Mouse (Mus musculus) erythroblast, embryonic 14.5 days (primary cell): ENCODE results near the gene Zfhx3. TPM values are rescaled to one million over a fixed set of nuclear protein-coding genes. Genes with fewer than 3 reads are reported as not detected.

Experiments
- H3K27me3 ChIP-seq: 2 replicates; pipeline ENCODE4 v1.6.1; 2012; ENCODE audit warnings: inconsistent platforms; ENCODE audit not compliant: control insufficient read depth
- H3K36me3 ChIP-seq: 2 replicates; pipeline ENCODE4 v1.6.1; 2012; ENCODE audit warnings: mild to moderate bottlenecking, inconsistent platforms; ENCODE audit not compliant: control insufficient read depth
- H3K4me1 ChIP-seq: 2 replicates; pipeline ENCODE4 v1.6.1; 2012; ENCODE audit warnings: inconsistent platforms; ENCODE audit not compliant: control insufficient read depth
- H3K4me3 ChIP-seq: replicated peaks from 2 replicates; pipeline ENCODE3; 2012; ENCODE audit warnings: moderate library complexity, mild to moderate bottlenecking, inconsistent platforms
- H3K9me3 ChIP-seq: 2 replicates; pipeline ENCODE4 v1.6.1; 2012; ENCODE audit warnings: low read length, inconsistent platforms, mixed read lengths; ENCODE audit not compliant: control insufficient read depth
- GATA1 ChIP-seq: IDR thresholded peaks from 2 replicates; pipeline ENCODE4 v1.6.1; 2012; ENCODE audit warnings: low read length, inconsistent platforms, mixed read lengths
- TAL1 ChIP-seq: IDR thresholded peaks from 3 replicates; pipeline ENCODE4 v1.6.1; 2012; ENCODE audit warnings: low read length, inconsistent platforms, mixed read lengths
- polyA plus RNA-seq: library from polyadenylated mRNA; stranded (reverse); fragments of >175 nt; gene quantifications from 2 replicates; pipeline ENCODE4 v1.2.3, GENCODE M21; 2012

Zfhx3 gene
- polyA plus RNA-seq, 1 experiment = 0.03 TPM

- Histone ChIP-seq H3K36me3 (no peaks in the 10 kb centered on the region), H3K4me1 (no peaks in the 10 kb centered on the region), H3K9me3 (peaks cover 3% of the 10 kb centered on the region; the same call in 1 of the 2 replicates), H3K4me3 (no peak overlapping the region), H3K27me3 (no peaks in the 10 kb centered on the region)
- TF ChIP-seq TAL1 (no peak), GATA1 (no peak)
These were observed 240.9 kb downstream of the Zfhx3 start for GRCm38 (mm10) chr8:108183296-108183695.

- Histone ChIP-seq H3K4me1 (no peaks in the 10 kb centered on the region), H3K27me3 (no peaks in the 10 kb centered on the region), H3K36me3 (no peaks in the 10 kb centered on the region), H3K4me3 (no peak overlapping the region), H3K9me3 (no peaks in the 10 kb centered on the region)
- TF ChIP-seq GATA1 = no peak
- no peak for TF ChIP-seq TAL1
These were observed 241.5 kb downstream of the Zfhx3 start for GRCm38 (mm10) chr8:108183948-108184347.

- no peaks in the 10 kb centered on the region for H3K9me3 ChIP-seq
- H3K4me3 ChIP-seq = no peak overlapping the region
- TF ChIP-seq GATA1 = no peak
- no peak for TF ChIP-seq TAL1
- no peaks in the 10 kb centered on the region for H3K4me1 ChIP-seq
- H3K36me3 ChIP-seq = no peaks in the 10 kb centered on the region
- no peaks in the 10 kb centered on the region for H3K27me3 ChIP-seq
These were observed 243.8 kb downstream of the Zfhx3 start for GRCm38 (mm10) chr8:108186289-108186688.

- peaks cover 2% of the 10 kb centered on the region; the same call in 1 of the 2 replicates for H3K9me3 ChIP-seq
- H3K4me3 ChIP-seq = no peak overlapping the region
- no peaks in the 10 kb centered on the region for H3K4me1 ChIP-seq
- no peaks in the 10 kb centered on the region for H3K36me3 ChIP-seq
- H3K27me3 ChIP-seq = no peaks in the 10 kb centered on the region
- TF ChIP-seq TAL1 (no peak), GATA1 (no peak)
These were observed 245.6 kb downstream of the Zfhx3 start for GRCm38 (mm10) chr8:108188044-108188443.

GRCm38 (mm10) chr8:108194571-108194970, 252.1 kb downstream of the Zfhx3 start:
- no peaks in the 10 kb centered on the region for H3K27me3 ChIP-seq
- no peak overlapping the region for H3K4me3 ChIP-seq
- TF ChIP-seq TAL1 (no peak), GATA1 (no peak)
- no peaks in the 10 kb centered on the region for H3K36me3 ChIP-seq
- H3K4me1 ChIP-seq = no peaks in the 10 kb centered on the region
- peaks cover 12% of the 10 kb centered on the region for H3K9me3 ChIP-seq

GRCm38 (mm10) chr8:108215026-108215425, 272.6 kb downstream of the Zfhx3 start:
- H3K4me1 ChIP-seq = no peaks in the 10 kb centered on the region
- no peaks in the 10 kb centered on the region; the same call in 1 of the 2 replicates for H3K9me3 ChIP-seq
- H3K36me3 ChIP-seq = no peaks in the 10 kb centered on the region
- H3K4me3 ChIP-seq = no peak overlapping the region
- H3K27me3 ChIP-seq = no peaks in the 10 kb centered on the region
- TF ChIP-seq GATA1 = no peak

- H3K4me1 ChIP-seq = no peaks in the 10 kb centered on the region
- no peaks in the 10 kb centered on the region for H3K27me3 ChIP-seq
- no peak overlapping the region for H3K4me3 ChIP-seq
- H3K9me3 ChIP-seq = peaks cover 3% of the 10 kb centered on the region; the same call in 1 of the 2 replicates
- no peaks in the 10 kb centered on the region for H3K36me3 ChIP-seq
- TF ChIP-seq GATA1 (no peak), TAL1 (no peak)
These were observed 275.9 kb downstream of the Zfhx3 start for GRCm38 (mm10) chr8:108218171-108218840.

- Histone ChIP-seq H3K36me3 (no peaks in the 10 kb centered on the region), H3K27me3 (no peaks in the 10 kb centered on the region), H3K4me3 (no peak overlapping the region), H3K4me1 (no peaks in the 10 kb centered on the region), H3K9me3 (peaks cover 3% of the 10 kb centered on the region; the same call in 1 of the 2 replicates)
- no peak for TF ChIP-seq TAL1
These were observed 278.1 kb downstream of the Zfhx3 start for GRCm38 (mm10) chr8:108220511-108220910.

GRCm38 (mm10) chr8:108222091-108222490, 279.6 kb downstream of the Zfhx3 start:
- Histone ChIP-seq H3K4me1 (no peaks in the 10 kb centered on the region), H3K36me3 (no peaks in the 10 kb centered on the region), H3K27me3 (no peaks in the 10 kb centered on the region), H3K9me3 (peaks cover 3% of the 10 kb centered on the region; the same call in 1 of the 2 replicates), H3K4me3 (no peak overlapping the region)
- no peak for TF ChIP-seq TAL1
- TF ChIP-seq GATA1 = no peak

GRCm38 (mm10) chr8:108232326-108232725, 289.9 kb downstream of the Zfhx3 start:
- Histone ChIP-seq H3K9me3 (no peaks in the 10 kb centered on the region), H3K4me3 (no peak overlapping the region), H3K4me1 (no peaks in the 10 kb centered on the region), H3K27me3 (no peaks in the 10 kb centered on the region), H3K36me3 (no peaks in the 10 kb centered on the region)
- TF ChIP-seq TAL1 = no peak
- TF ChIP-seq GATA1 = no peak
